Mouse (Mus musculus) subcutaneous adipose tissue, adult 2 months (tissue): ENCODE data around the gene Cox5b. TPM values are rescaled to one million over a fixed set of nuclear protein-coding genes. Genes with fewer than 3 reads are reported as not detected.

Source experiments
- polyA plus RNA-seq: library from polyadenylated mRNA; depleted of rRNA; stranded (reverse); fragments of >200 nt; gene quantifications from 2 replicates; pipeline ENCODE4 v1.2.3, GENCODE M21; 2012; ENCODE audit warnings: low replicate concordance; rRNA removed

Gene Cox5b
- 554 and 698 TPM in 2 replicates for polyA plus RNA-seq

GRCm38 (mm10) chr1:36691271-36692155, at the start of gene Cox5b:
Cox5b (plus strand) TSS chr1:36691449.

GRCm38 (mm10) chr1:36682620-36683355, 8.5 kb upstream of the Cox5b start, which contains the start of gene Fam178b:
Fam178b (minus strand) TSS chr1:36683183.

GRCm38 (mm10) chr1:36709854-36710280, 18.6 kb downstream of the Cox5b start, which contains the start of gene 4933424G06Rik:
4933424G06Rik (plus strand) TSS chr1:36710149.

GRCm38 (mm10) chr1:36714311-36714710, 23.1 kb downstream of the Cox5b start, which contains the start of gene Actr1b:
Actr1b (minus strand) TSS chr1:36714422.

Other genes starting within 250 kb of the Cox5b start
- gene Lman2l, start 246.2 kb upstream of the Cox5b start, polyA plus RNA-seq, result 24.8 and 28.2 TPM in 2 replicates
- 3.5 and 7.1 TPM in 2 replicates for gene Cnnm4, start 219.8 kb upstream of the Cox5b start, polyA plus RNA-seq
- gene Cnnm3, start 179.6 kb upstream of the Cox5b start, polyA plus RNA-seq, result 24.5 and 37.7 TPM in 2 replicates
- gene Ankrd23, start 154.6 kb upstream of the Cox5b start, polyA plus RNA-seq, result 12.0 and 24.1 TPM in 2 replicates
- gene Gm42417, start 152.0 kb upstream of the Cox5b start, polyA plus RNA-seq, result not detected in 2 replicates
- gene Ankrd39, start 144.0 kb upstream of the Cox5b start, polyA plus RNA-seq, result 17.0 and 30.9 TPM in 2 replicates
- gene Sema4c, start 133.1 kb upstream of the Cox5b start, polyA plus RNA-seq, result 29.2 and 47.5 TPM in 2 replicates
- 3.6 and 4.1 TPM in 2 replicates for gene Fam178b, start 8.3 kb upstream of the Cox5b start, polyA plus RNA-seq
- 0.10 TPM in 1 of 2 replicates, not detected in the other for gene 4933424G06Rik, start 18.7 kb downstream of the Cox5b start, polyA plus RNA-seq
- gene Actr1b, start 23.0 kb downstream of the Cox5b start, polyA plus RNA-seq, result 121 and 170 TPM in 2 replicates
- 0.92 and 3.4 TPM in 2 replicates for gene Zap70, start 70.3 kb downstream of the Cox5b start, polyA plus RNA-seq